Mouse (Mus musculus) C2C12 (cell line): ENCODE data around the gene Magi1. TPM values are rescaled to one million over a fixed set of nuclear protein-coding genes. Genes with fewer than 3 reads are reported as not detected.

ENCODE experiments used
- H3K27me3 ChIP-seq: one replicate; pipeline ENCODE4 v1.6.1; 2011; ENCODE audit not compliant: control insufficient read depth, insufficient read depth, insufficient read length
- H3K36me3 ChIP-seq: one replicate; pipeline ENCODE4 v1.6.1; 2011; ENCODE audit not compliant: control insufficient read depth, insufficient read depth
- H3K4me3 ChIP-seq: one replicate; pipeline ENCODE4 v1.5.1; 2011; ENCODE audit warnings: mild to moderate bottlenecking, control low read depth; ENCODE audit not compliant: poor library complexity, insufficient read depth, severe bottlenecking
- H3K79me2 ChIP-seq: one replicate; pipeline ENCODE4 v1.6.1; 2011; ENCODE audit not compliant: control insufficient read depth, insufficient read depth
- H3K79me3 ChIP-seq: one replicate; pipeline ENCODE4 v1.6.1; 2011; ENCODE audit warnings: low read depth, control low read depth
- H3ac ChIP-seq: one replicate; pipeline ENCODE3; 2011; ENCODE audit warnings: low read depth; ENCODE audit not compliant: control insufficient read depth, insufficient read length
- CEBPB ChIP-seq: IDR thresholded peaks from one replicate; pipeline ENCODE4 v1.6.1; 2011; ENCODE audit warnings: low read depth, mild to moderate bottlenecking, control low read depth, moderate library complexity
- CTCF ChIP-seq: IDR thresholded peaks from one replicate; pipeline ENCODE4 v1.5.1; 2011; ENCODE audit not compliant: control insufficient read depth, insufficient read depth, insufficient read length
- FOSL1 ChIP-seq: IDR thresholded peaks from one replicate; pipeline ENCODE4 v1.8.0; 2011; ENCODE audit warnings: mild to moderate bottlenecking, low read length; ENCODE audit not compliant: poor library complexity, insufficient read depth, severe bottlenecking
- MAX ChIP-seq: IDR thresholded peaks from one replicate; pipeline ENCODE4 v1.6.1; 2011; ENCODE audit warnings: mild to moderate bottlenecking, control low read depth
- MYOD1 ChIP-seq: IDR thresholded peaks from one replicate; pipeline ENCODE4 v1.6.1; 2011; ENCODE audit warnings: low read depth; ENCODE audit not compliant: control insufficient read depth, insufficient read length
- MYOG ChIP-seq: IDR thresholded peaks from one replicate; pipeline ENCODE4 v1.6.1; 2011; ENCODE audit not compliant: control insufficient read depth, insufficient read length; ENCODE audit errors: extremely low read depth
- USF1 ChIP-seq: IDR thresholded peaks from one replicate; pipeline ENCODE4 v1.6.1; 2011; ENCODE audit warnings: low read depth, mild to moderate bottlenecking, control low read depth, moderate library complexity
- polyA plus RNA-seq: library from polyadenylated mRNA; unstranded; fragments of >200 nt; fragmentation: generic; extraction: Trizol; gene quantifications from one replicate; pipeline ENCODE4 v1.2.1, GENCODE M21; 2012; ENCODE audit warnings: missing spikeins

Magi1 gene
- polyA plus RNA-seq, 1 experiment = 3.8 TPM

- TF ChIP-seq FOSL1 = no peak
- no peak for TF ChIP-seq MAX
- TF ChIP-seq MYOD1 = no peak
- TF ChIP-seq MYOG = no peak
- TF ChIP-seq USF1 = no peak
- peaks cover 13% of the 10 kb centered on the region for H3K79me3 ChIP-seq
- H3K27me3 ChIP-seq = no peaks in the 10 kb centered on the region
- H3K36me3 ChIP-seq = no peaks in the 10 kb centered on the region
- peaks cover 56% of the 10 kb centered on the region for H3K79me2 ChIP-seq
- no peak overlapping the region for H3ac ChIP-seq
- H3K4me3 ChIP-seq = no peak overlapping the region
These were observed 114.0 kb downstream of the Magi1 start for GRCm38 (mm10) chr6:94169581-94170194.

DNA sequence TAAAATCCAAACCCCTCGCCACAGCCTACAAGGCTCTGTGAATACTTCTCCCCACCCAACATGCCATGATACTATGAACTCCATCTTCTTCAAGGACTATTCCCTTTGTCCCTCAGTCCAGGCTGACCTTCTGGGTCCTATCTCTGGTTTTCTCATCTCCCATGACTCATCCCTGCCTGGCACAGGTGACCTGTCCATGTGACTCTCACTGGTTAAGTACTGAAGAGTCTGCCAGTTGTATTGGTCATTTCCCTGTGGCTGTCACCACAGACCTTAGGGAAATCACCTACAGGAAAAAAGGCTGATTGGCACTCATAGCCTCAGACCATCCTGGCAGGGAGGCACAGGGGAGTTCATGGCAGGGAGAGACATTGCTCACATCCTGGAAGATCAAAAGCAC is 117.8 kb downstream of the Magi1 start:
- H3ac ChIP-seq = no peak overlapping the region
- TF ChIP-seq MAX (no peak), CTCF (no peak), USF1 (peak; percentile 66)
- no peaks in the 10 kb centered on the region for H3K36me3 ChIP-seq
- H3K27me3 ChIP-seq = no peaks in the 10 kb centered on the region
- H3K4me3 ChIP-seq = no peak overlapping the region
- peaks cover 18% of the 10 kb centered on the region for H3K79me3 ChIP-seq
- H3K79me2 ChIP-seq = peaks cover 44% of the 10 kb centered on the region

- H3K36me3 ChIP-seq = no peaks in the 10 kb centered on the region
- H3K4me3 ChIP-seq = no peak overlapping the region
- H3K79me2 ChIP-seq = peaks cover 38% of the 10 kb centered on the region
- H3K79me3 ChIP-seq = peaks cover 18% of the 10 kb centered on the region
- no peak overlapping the region for H3ac ChIP-seq
- no peaks in the 10 kb centered on the region for H3K27me3 ChIP-seq
- TF ChIP-seq CEBPB (peak; percentile 77), MYOD1 (no peak)
These were observed 118.8 kb downstream of the Magi1 start for GRCm38 (mm10) chr6:94164753-94165536.

- TF ChIP-seq FOSL1 = no peak
- TF ChIP-seq MYOG = no peak
- no peak for TF ChIP-seq USF1
- TF ChIP-seq MAX = no peak
- TF ChIP-seq MYOD1 = no peak
- no peak for TF ChIP-seq CEBPB
- no peak for TF ChIP-seq CTCF
- no peak overlapping the region for H3K4me3 ChIP-seq
- H3K79me2 ChIP-seq = peaks cover 38% of the 10 kb centered on the region
- H3K36me3 ChIP-seq = no peaks in the 10 kb centered on the region
- peaks cover 15% of the 10 kb centered on the region for H3K79me3 ChIP-seq
- H3K27me3 ChIP-seq = no peaks in the 10 kb centered on the region
- no peak overlapping the region for H3ac ChIP-seq
These were observed 120.3 kb downstream of the Magi1 start for GRCm38 (mm10) chr6:94163325-94163995.

- TF ChIP-seq FOSL1 (no peak), MAX (no peak)
- Histone ChIP-seq H3K27me3 (no peaks in the 10 kb centered on the region), H3K79me2 (peaks cover 39% of the 10 kb centered on the region), H3K79me3 (peaks cover 12% of the 10 kb centered on the region), H3K36me3 (no peaks in the 10 kb centered on the region), H3K4me3 (no peak overlapping the region), H3ac (no peak overlapping the region)
These were observed 120.8 kb downstream of the Magi1 start for GRCm38 (mm10) chr6:94162918-94163317.

DNA sequence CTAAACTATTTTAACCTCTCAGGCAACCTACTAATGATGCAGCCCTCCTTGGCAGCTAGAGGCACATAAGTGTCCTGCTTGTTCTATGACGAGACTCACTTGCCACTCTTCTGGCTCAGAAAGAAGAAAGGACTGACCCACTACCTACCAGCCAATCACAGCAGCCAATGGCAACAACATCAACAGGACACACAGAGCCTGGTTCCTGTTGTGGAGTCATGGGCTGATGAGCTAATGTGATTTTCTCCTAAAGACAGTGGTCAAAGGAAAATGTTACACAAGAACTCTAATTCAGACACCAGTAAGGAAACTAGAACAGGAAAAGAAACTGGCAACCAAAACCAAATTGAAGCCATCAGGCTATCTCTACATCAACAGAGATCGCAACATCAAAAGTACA is 124.5 kb downstream of the Magi1 start:
- H3K4me3 ChIP-seq = no peak overlapping the region
- no peaks in the 10 kb centered on the region for H3K27me3 ChIP-seq
- H3K36me3 ChIP-seq = no peaks in the 10 kb centered on the region
- TF ChIP-seq FOSL1 (no peak), CTCF (no peak), MAX (no peak), CEBPB (no peak), MYOG (no peak), MYOD1 (no peak), USF1 (no peak)
- H3ac ChIP-seq = no peak overlapping the region
- H3K79me3 ChIP-seq = peaks cover 14% of the 10 kb centered on the region
- peaks cover 38% of the 10 kb centered on the region for H3K79me2 ChIP-seq
